Mouse (Mus musculus) bone marrow macrophage, adult 2 months (primary cell): Measurements from ENCODE around the gene Trim62. TPM values are rescaled to one million over a fixed set of nuclear protein-coding genes. Genes with fewer than 3 reads are reported as not detected.

Experiments used
- H3K27ac ChIP-seq: 2 replicates; pipeline ENCODE4 v1.5.1; 2012; ENCODE audit warnings: low read depth, low read length; ENCODE audit not compliant: insufficient read depth
- H3K4me1 ChIP-seq: 2 replicates; pipeline ENCODE4 v1.6.1; 2012; ENCODE audit warnings: low read length; ENCODE audit not compliant: control insufficient read depth, insufficient read depth
- H3K4me3 ChIP-seq: 2 replicates; pipeline ENCODE4 v1.5.1; 2012; ENCODE audit warnings: mild to moderate bottlenecking, low read length, moderate library complexity; ENCODE audit not compliant: insufficient read depth
- CTCF ChIP-seq: IDR thresholded peaks from 2 replicates; pipeline ENCODE4 v1.5.1; 2012; ENCODE audit warnings: low read depth, mild to moderate bottlenecking, low read length, moderate library complexity
- POLR2A ChIP-seq: IDR thresholded peaks from 2 replicates; pipeline ENCODE4 v1.6.1; 2012; ENCODE audit warnings: mild to moderate bottlenecking, low read depth, low read length, borderline replicate concordance
- polyA plus RNA-seq: library from polyadenylated mRNA; stranded (reverse); fragments of >200 nt; gene quantifications from 2 replicates; pipeline ENCODE4 v1.2.4, GENCODE M21; 2012; ENCODE audit not compliant: missing spikeins, insufficient read depth, insufficient read length

Trim62 gene
- polyA plus RNA-seq, 1 experiment: 4.2 TPM

DNA sequence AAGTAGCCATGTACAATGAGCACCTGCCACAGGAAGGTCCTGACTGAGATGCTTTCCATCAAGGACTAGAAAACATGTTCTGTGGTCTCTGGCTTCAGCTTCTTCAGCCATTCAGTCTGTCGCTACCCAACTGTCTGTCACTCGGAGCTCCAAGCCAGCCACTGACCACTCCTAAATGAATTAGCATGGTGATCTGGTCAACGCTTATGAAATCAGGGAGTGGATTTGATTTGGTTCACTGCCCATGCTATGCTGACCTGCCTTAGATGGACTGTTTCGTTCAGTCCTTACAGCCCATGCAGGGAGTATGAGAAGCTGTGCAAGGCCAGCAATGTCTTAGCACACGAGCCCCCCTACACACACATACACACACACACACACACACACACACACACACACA, 70.5 kb downstream of the Trim62 start:
- no peak overlapping the region for H3K27ac ChIP-seq
- TF ChIP-seq CTCF (no peak), POLR2A (no peak)
- H3K4me3 ChIP-seq: no peak overlapping the region
- peaks cover 17% of the 10 kb centered on the region for H3K4me1 ChIP-seq

DNA sequence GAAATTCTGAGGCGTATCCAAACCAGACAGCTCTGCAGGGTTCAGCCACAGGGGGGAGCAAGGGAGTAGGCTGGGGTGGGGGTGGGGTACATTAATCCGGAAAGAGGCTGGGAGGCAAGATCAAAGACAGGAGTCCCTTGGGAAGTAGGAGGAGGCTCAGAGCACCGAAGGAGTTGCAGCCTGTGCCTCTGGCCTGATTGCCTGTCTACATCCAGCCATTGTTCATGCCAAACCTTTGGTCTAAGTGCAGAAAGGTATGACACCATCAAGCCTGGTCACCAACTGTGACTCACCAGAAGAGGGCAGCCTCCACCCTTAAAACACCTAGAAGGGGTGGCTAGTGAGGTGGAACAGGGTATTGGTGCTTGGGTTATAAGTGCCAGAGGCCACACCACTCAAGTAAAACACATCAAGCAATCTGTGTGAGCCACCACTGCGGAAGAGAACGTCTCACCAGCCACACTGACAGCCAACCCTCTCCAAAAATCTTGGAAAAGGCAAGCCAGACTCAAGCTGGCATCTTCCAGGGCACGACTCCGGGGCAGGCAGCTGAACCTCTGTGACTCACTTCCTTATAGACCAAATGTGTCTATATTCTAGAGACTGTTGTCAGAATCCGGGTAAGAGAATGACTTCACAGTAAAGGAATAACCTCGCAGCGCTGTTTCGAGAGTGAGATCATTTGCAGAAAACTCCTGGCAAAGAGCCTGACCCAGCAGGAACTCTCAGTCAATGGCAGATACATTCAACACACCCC, 74.0 kb downstream of the Trim62 start:
- TF ChIP-seq POLR2A (no peak), CTCF (peak; percentile 95)
- H3K27ac ChIP-seq: peak overlapping the region; percentile 45

DNA sequence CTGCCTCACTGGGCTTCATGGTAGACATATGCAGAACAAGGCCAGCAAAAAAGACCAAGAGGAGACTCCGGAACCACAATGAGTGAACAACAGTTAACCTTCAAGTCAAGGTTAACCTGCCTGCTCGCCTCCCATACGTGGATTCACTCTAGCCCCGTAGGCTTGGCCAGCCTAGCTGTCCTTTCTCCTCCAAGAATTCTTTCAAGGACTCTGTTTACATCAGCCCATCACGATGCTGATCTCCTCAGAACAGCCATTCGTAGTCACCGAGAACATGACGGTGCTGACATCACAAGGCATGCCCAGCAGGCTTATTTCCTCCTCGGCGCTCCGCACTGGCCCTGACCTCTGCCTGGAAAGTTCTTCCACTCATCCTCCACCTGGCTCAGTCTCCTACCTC, 74.8 kb downstream of the Trim62 start:
- peaks cover 19% of the 10 kb centered on the region for H3K4me1 ChIP-seq
- peak overlapping the region; percentile 45 for H3K27ac ChIP-seq
- no peak overlapping the region for H3K4me3 ChIP-seq
- TF ChIP-seq CTCF: no peak
- TF ChIP-seq POLR2A: no peak

More for the DNA sequence above, 74.0 kb downstream of the Trim62 start:
- Histone ChIP-seq H3K4me1 (peaks cover 18% of the 10 kb centered on the region), H3K4me3 (peak overlapping the region; percentile 19; the same call in 1 of the 2 replicates)

DNA sequence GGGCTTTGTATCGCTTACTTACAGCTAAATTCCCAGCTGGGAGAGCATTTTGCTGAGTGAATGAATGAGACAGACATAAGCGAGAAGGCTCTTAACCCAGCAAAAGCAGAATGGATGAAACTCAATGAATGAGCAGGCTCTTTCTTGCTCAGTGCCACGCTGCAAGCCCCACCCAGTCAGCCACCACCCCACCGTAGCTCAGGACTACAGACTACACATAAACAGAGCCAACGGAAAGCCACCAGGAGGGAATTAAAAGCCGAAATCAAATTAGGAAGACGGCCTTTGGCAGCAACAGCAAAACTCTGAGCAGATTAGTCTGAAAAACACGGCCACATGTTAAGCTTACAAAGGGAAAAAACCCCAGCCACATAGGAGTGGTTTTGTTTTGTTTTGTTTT, 75.5 kb downstream of the Trim62 start:
- Histone ChIP-seq H3K4me3 (no peak overlapping the region), H3K27ac (no peak overlapping the region), H3K4me1 (peaks cover 19% of the 10 kb centered on the region)
- TF ChIP-seq CTCF (no peak), POLR2A (no peak)

DNA sequence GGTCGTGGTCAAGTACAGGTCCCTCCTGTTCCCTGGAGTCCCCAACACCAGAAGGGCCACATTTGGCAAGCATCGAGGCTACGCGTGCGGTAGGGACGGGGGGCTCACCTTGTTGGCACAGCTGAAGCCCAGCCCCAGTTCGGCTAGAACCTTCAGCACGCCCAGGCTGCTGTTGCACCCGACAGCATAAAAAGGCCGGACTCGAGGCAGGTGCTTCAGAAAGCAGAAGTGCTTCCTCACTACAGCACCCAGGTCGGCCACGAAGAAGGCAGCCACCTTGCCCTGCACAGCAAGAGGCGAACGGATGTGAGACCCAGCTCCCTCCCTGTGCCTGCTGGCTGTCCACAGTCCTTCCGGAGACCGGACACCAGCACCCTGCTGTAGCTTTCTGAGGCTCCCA, 76.3 kb downstream of the Trim62 start:
- TF ChIP-seq CTCF (no peak), POLR2A (no peak)
- Histone ChIP-seq H3K4me1 (peaks cover 19% of the 10 kb centered on the region), H3K27ac (no peak overlapping the region), H3K4me3 (no peak overlapping the region)

Other genes with a start within 250 kb of the Trim62 start
- gene Phc2, start 228.9 kb upstream of the Trim62 start, polyA plus RNA-seq: 61.4 and 62.7 TPM in 2 replicates
- gene A3galt2, start 128.2 kb upstream of the Trim62 start, polyA plus RNA-seq: 0.16 TPM in 1 of 2 replicates, not detected in the other
- gene Zfp362, start 77.5 kb upstream of the Trim62 start, polyA plus RNA-seq: 17.6 and 21.3 TPM in 2 replicates
- 1.8 and 2.6 TPM in 2 replicates for gene Azin2, start 78.9 kb downstream of the Trim62 start, polyA plus RNA-seq
- 54.5 and 64.3 TPM in 2 replicates for gene Ak2, start 108.4 kb downstream of the Trim62 start, polyA plus RNA-seq
- 91.7 and 94.9 TPM in 2 replicates for gene Rnf19b, start 174.7 kb downstream of the Trim62 start, polyA plus RNA-seq
- gene Tmem54, start 222.0 kb downstream of the Trim62 start, polyA plus RNA-seq: not detected in 2 replicates
- gene Hpca, start 238.5 kb downstream of the Trim62 start, polyA plus RNA-seq: not detected in 2 replicates